Mouse (Mus musculus) heart, postnatal 0 days (tissue): ENCODE results near the gene Zfp280c.

Experiments
- CTCF ChIP-seq: IDR thresholded peaks from 2 replicates; pipeline ENCODE4 v1.5.1; 2016; ENCODE audit warnings: antibody characterized with exemption, control low read depth, low read depth
- EP300 ChIP-seq: IDR thresholded peaks from 2 replicates; pipeline ENCODE4 v1.6.1; 2016; ENCODE audit warnings: antibody characterized with exemption, low read depth

GRCm38 (mm10) chrX:48493763-48494162 lies 100.5 kb downstream of the Zfp280c start:
- TF ChIP-seq EP300 (no peak), CTCF (no peak)
